Comparison of ENCODE assay signal across 8 mouse cellular contexts in genomic region chr5:139798168-139798900, GRCm38 (mm10). TPM values are rescaled to one million over a fixed set of nuclear protein-coding genes. Genes with fewer than 3 reads are reported as not detected.
DNase-seq lines count a peak whose midpoint lies in the region; ATAC-seq lines count a peak whose summit lies in the region.
"Had no signal": no experiment of that assay in that cellular context is flagged by ENCODE, and none has a peak within 500 bp of the region (broad histone marks: within the 10 kb centered on the region; RNA-seq: fewer than 3 reads in every experiment).

No protein-coding gene starts in this region.

- peak overlapping the region; percentile 75 for H3K4me2 ChIP-seq in hindbrain, embryonic 13.5 days
- H3K4me2 ChIP-seq in midbrain, embryonic 14.5 days (ENCODE audit: low read length), result peak overlapping the region; percentile 83

- peaks cover 66% of the 10 kb centered on the region for H3K4me1 ChIP-seq in embryonic facial prominence, embryonic 10.5 days
- peaks cover 51% of the 10 kb centered on the region for H3K4me1 ChIP-seq in hindbrain, embryonic 13.5 days (replicated peaks)
- H3K4me1 ChIP-seq in midbrain, embryonic 14.5 days (ENCODE audit: control insufficient read depth, insufficient read depth, low read length), result peaks cover 31% of the 10 kb centered on the region

- H3K4me3 ChIP-seq in embryonic facial prominence, embryonic 10.5 days, result peak overlapping the region; percentile 39
- peak overlapping the region; percentile 39 for H3K4me3 ChIP-seq in hindbrain, embryonic 13.5 days
- H3K4me3 ChIP-seq in midbrain, embryonic 14.5 days (replicated peaks; ENCODE audit: low read depth, low read length), result peak overlapping the region; percentile 40

- peak overlapping the region; percentile 70 for H3K9ac ChIP-seq in hindbrain, embryonic 13.5 days
- H3K9ac ChIP-seq in midbrain, embryonic 14.5 days (replicated peaks; ENCODE audit: low read length), result peak overlapping the region; percentile 55

- peak; percentile 46; the same call in 1 of the 2 replicates for ATAC-seq in hindbrain, embryonic 13.5 days (ENCODE audit: low FRiP score)
- no peak; the same call in 1 of the 2 replicates for ATAC-seq in midbrain, embryonic 14.5 days (ENCODE audit: low FRiP score, low TSS enrichment)

- H3K9me3 ChIP-seq in embryonic facial prominence, embryonic 10.5 days, result no peaks in the 10 kb centered on the region
- H3K9me3 ChIP-seq in hindbrain, embryonic 13.5 days, result no peaks in the 10 kb centered on the region
- no peaks in the 10 kb centered on the region for H3K9me3 ChIP-seq in midbrain, embryonic 14.5 days (ENCODE audit: control insufficient read depth, low read length)

- peaks cover 31% of the 10 kb centered on the region for H3K36me3 ChIP-seq in embryonic facial prominence, embryonic 10.5 days (replicated peaks)
- peaks cover 25% of the 10 kb centered on the region for H3K36me3 ChIP-seq in hindbrain, embryonic 13.5 days
- peaks cover 25% of the 10 kb centered on the region for H3K36me3 ChIP-seq in midbrain, embryonic 14.5 days (ENCODE audit: control insufficient read depth, insufficient read depth, low read length)

- H3K27me3 ChIP-seq in embryonic facial prominence, embryonic 10.5 days (replicated peaks; ENCODE audit: low read depth, poor library complexity, severe bottlenecking), result no peaks in the 10 kb centered on the region; the same call in 1 of the 2 replicates
- peaks cover 40% of the 10 kb centered on the region for H3K27me3 ChIP-seq in hindbrain, embryonic 13.5 days
- no peaks in the 10 kb centered on the region for H3K27me3 ChIP-seq in midbrain, embryonic 14.5 days (ENCODE audit: control insufficient read depth, insufficient read depth, low read length)

- peak overlapping the region; percentile 81 for H3K27ac ChIP-seq in embryonic facial prominence, embryonic 10.5 days (replicated peaks)
- peak overlapping the region; percentile 97 for H3K27ac ChIP-seq in hindbrain, embryonic 13.5 days
- H3K27ac ChIP-seq in midbrain, embryonic 14.5 days (replicated peaks; ENCODE audit: low read depth, low read length), result peak overlapping the region; percentile 97

- WGBS in embryonic facial prominence, embryonic 10.5 days, result 58% methylated on average over 12 of the region's 12 CpGs
- 26% methylated on average over 12 of the region's 12 CpGs for WGBS in hindbrain, embryonic 13.5 days
- WGBS in midbrain, embryonic 14.5 days, result 23% methylated on average over 12 of the region's 12 CpGs

- DNase-seq in brain, adult 2 months (ENCODE audit: low read depth, low spot score), result peak; percentile 35
- DNase-seq in embryonic facial prominence, embryonic 10.5 days (ENCODE audit: low spot score), result no peak
- DNase-seq in midbrain, embryonic 14.5 days, result peak; percentile 65
- no peak for DNase-seq in natural killer cell, adult 2 months (ENCODE audit: low spot score in 2 of 2)
- DNase-seq in MN1 (ENCODE audit: low spot score) (no peak), adipocyte (ENCODE audit: low spot score) (no peak)
- DNase-seq: thymus, postnatal 4 days had no signal

RNA-seq across cellular contexts. Expression of gene Mafk, which starts 7.0 kb away (rescaled TPM):
- polyA plus RNA-seq in embryonic facial prominence, embryonic 10.5 days (2016; fragmentation: Nextera tagmentation; extraction: Ambion mirVana), result 9.2 and 10.5 TPM in 2 replicates
- polyA plus RNA-seq in hindbrain, embryonic 13.5 days (2015; fragmentation: Nextera tagmentation; extraction: Ambion mirVana), result 13.2 and 13.4 TPM in 2 replicates
- polyA plus RNA-seq in midbrain, embryonic 14.5 days (2014; fragmentation: Nextera tagmentation; extraction: Ambion mirVana), result 9.2 and 10.3 TPM in 2 replicates

RNA-seq across cellular contexts. Expression of gene Tmem184a, which starts 21.4 kb away (rescaled TPM):
- polyA plus RNA-seq in embryonic facial prominence, embryonic 10.5 days (2016; fragmentation: Nextera tagmentation; extraction: Ambion mirVana), result 3.5 and 4.3 TPM in 2 replicates
- 0.05 and 0.12 TPM in 2 replicates for polyA plus RNA-seq in hindbrain, embryonic 13.5 days (2015; fragmentation: Nextera tagmentation; extraction: Ambion mirVana)
- 0.08 and 0.18 TPM in 2 replicates for polyA plus RNA-seq in midbrain, embryonic 14.5 days (2014; fragmentation: Nextera tagmentation; extraction: Ambion mirVana)

RNA-seq across cellular contexts. Expression of gene Ints1, which starts 22.9 kb away (rescaled TPM):
- 42.6 and 44.4 TPM in 2 replicates for polyA plus RNA-seq in embryonic facial prominence, embryonic 10.5 days (2016; fragmentation: Nextera tagmentation; extraction: Ambion mirVana)
- polyA plus RNA-seq in hindbrain, embryonic 13.5 days (2015; fragmentation: Nextera tagmentation; extraction: Ambion mirVana), result 24.7 and 27.3 TPM in 2 replicates
- polyA plus RNA-seq in midbrain, embryonic 14.5 days (2014; fragmentation: Nextera tagmentation; extraction: Ambion mirVana), result 39.0 and 44.7 TPM in 2 replicates

RNA-seq across cellular contexts. Expression of gene Gm26938, which starts 27.9 kb away (rescaled TPM):
- not detected in 2 replicates for polyA plus RNA-seq in embryonic facial prominence, embryonic 10.5 days (2016; fragmentation: Nextera tagmentation; extraction: Ambion mirVana)
- not detected in 2 replicates for polyA plus RNA-seq in hindbrain, embryonic 13.5 days (2015; fragmentation: Nextera tagmentation; extraction: Ambion mirVana)
- polyA plus RNA-seq in midbrain, embryonic 14.5 days (2014; fragmentation: Nextera tagmentation; extraction: Ambion mirVana), result 0.43 and 0.62 TPM in 2 replicates

RNA-seq across cellular contexts. Expression of gene Psmg3, which starts 28.4 kb away (rescaled TPM):
- 91.9 and 95.0 TPM in 2 replicates for polyA plus RNA-seq in embryonic facial prominence, embryonic 10.5 days (2016; fragmentation: Nextera tagmentation; extraction: Ambion mirVana)
- polyA plus RNA-seq in hindbrain, embryonic 13.5 days (2015; fragmentation: Nextera tagmentation; extraction: Ambion mirVana), result 73.5 and 78.7 TPM in 2 replicates
- 72.6 and 78.0 TPM in 2 replicates for polyA plus RNA-seq in midbrain, embryonic 14.5 days (2014; fragmentation: Nextera tagmentation; extraction: Ambion mirVana)

Comparison
In these comparisons a context has a peak if more than half of its experiments do, and no peak if none do; other contexts are left out.
1. DNase-seq: peak in brain, adult 2 months (single experiment) and midbrain, embryonic 14.5 days (single experiment); none in embryonic facial prominence, embryonic 10.5 days (single experiment), natural killer cell, adult 2 months (0 of 2), MN1 (single experiment) and adipocyte (single experiment).
2. Peak in every context shown above with its lines, with median percentiles within 50 percentile points of each other: H3K27ac ChIP-seq and H3K4me3 ChIP-seq.